Mouse (Mus musculus): Measurements from ENCODE around the gene Fubp3. TPM values are rescaled to one million over a fixed set of nuclear protein-coding genes. Genes with fewer than 3 reads are reported as not detected.
"Not testable (repeated sequence)": the region's sequence is repeated elsewhere in the genome, so short reads cannot be mapped to it uniquely, and the experiment has no call there.

Fubp3 gene
- polyA plus RNA-seq (2012; rRNA removed): 39.2 and 40.1 TPM in 2 replicates

DNA sequence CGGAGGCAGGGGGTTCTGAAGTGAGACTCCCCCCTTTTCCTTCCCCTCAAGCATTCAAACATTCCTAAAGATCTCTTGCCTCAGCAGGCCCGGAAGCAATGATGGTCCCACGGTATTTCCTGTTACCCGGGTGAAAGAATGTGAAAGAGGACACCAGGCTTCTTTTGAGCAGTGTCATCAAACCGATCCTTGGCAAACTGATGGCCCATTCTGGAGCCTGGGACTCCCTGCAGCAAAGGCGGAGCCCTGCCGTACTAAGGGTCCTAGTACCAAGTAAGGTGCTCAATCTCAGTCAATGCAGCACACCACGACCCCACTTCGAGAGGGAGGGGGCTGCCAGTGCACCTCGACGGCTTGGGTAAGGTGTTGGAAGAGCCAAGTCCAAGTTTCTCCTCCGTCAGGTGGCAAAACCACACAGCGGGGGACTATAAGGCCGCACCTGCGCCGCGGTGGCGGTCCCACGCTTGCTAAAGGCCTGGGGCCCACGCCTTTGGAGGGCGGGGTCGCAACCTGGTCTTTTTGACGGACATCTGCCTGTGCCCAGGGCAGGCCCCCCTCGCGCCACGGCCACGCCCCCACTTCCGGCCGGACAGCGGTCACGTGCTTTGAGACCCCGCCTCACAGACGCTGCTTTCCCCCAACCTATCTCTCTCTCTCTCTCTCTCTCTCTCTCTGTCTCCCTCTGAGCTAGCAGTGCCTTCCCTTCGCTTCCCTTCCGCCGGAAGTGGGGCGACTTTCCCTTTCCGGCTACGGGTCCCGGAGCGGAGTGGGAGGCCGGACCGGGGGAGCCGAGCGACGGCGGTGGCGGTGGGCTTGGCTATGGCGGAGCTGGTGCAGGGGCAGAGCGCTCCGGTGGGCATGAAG lies at the start of gene Fubp3:
TSS of gene Fubp3 (plus strand) at position 601 of the 864 bp plus-strand sequence.
- DNase-seq (ENCODE audit: extremely low spot score in 1 of 2, low spot score in 1 of 2): peak; percentile 75 to 91

DNA sequence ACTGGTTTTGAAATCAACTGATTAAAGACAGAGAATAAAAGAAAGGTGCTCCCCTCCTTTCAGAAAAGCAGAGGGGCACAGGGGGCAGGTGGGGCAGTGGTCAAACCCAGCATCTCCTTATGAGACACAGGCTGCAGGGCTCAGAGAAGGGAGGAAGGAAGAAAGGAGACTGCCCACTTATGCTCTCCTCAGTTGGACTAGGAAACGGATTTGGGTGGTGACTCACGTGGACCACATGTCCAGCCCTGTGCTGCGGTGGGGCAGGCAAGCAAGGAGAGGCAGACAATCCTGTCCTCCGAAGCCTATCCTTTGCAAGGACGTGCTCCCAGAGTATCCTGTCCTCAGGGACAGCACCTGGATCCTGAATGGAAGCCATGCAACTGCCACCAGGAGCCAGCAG lies 47.8 kb upstream of the Fubp3 start:
- no peak for DNase-seq (ENCODE audit: extremely low spot score in 1 of 2, low spot score in 1 of 2)

DNA sequence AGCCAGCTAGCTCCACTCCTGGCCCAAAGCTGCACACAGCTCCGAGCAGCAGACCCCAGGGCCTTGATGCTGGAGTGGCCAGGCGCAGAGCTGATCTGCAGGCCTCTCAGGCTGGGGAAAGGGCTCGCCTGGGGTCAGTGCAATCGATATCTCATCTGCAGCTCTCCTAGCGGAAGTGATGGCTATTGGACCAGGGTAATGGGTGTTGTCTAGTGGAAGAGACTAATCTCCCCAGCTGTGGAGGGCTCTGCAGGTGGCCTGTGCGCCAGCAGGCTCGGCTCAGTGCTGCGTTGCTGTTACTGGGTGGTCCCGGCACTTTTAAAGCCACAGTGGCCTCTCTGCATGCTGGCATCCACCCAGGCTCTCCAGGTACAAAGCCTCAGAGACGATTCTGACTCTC lies 46.7 kb upstream of the Fubp3 start:
- DNase-seq (ENCODE audit: extremely low spot score in 1 of 2, low spot score in 1 of 2): no peak

DNA sequence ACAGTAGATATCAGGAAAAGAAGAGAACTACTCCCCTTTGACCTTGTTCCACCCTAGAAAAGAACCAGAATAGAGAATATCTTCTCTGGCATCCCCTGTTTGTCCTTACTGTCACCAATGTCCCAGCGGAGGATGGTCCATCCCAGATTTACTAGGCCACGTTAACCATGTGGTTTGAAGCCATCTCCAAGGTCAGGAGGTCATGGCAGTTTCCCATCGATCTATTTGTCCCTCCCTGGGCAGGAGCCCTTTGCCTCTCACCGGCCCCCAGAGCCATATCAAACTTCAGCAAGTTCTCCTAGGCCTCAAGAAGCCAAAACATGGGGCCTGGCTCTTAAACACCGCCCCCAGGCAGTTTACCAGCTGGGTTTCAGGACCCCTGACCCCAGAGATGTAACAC lies 42.2 kb upstream of the Fubp3 start:
- no peak for DNase-seq (ENCODE audit: extremely low spot score in 1 of 2, low spot score in 1 of 2)

DNA sequence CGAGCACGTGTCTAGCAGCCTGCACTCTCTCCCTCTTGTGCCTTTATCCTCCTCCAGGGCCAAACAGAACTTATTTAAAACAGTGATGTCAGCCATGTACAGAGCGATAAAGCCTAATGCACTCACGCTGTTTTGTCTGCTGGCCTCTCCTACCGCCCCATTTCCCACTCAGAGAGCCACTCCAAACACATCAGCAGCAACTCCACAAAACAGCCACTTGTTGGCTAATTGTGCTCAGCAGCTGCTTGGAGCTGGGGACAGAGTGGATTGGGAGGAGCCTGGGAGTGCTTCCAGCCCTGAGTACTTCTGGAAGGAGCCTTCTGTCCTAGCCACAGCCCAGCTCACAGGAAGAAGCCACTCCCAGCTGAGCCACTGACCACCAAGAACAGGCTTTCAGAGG lies 35.4 kb upstream of the Fubp3 start:
- DNase-seq (ENCODE audit: extremely low spot score in 1 of 2, low spot score in 1 of 2): no peak

DNA sequence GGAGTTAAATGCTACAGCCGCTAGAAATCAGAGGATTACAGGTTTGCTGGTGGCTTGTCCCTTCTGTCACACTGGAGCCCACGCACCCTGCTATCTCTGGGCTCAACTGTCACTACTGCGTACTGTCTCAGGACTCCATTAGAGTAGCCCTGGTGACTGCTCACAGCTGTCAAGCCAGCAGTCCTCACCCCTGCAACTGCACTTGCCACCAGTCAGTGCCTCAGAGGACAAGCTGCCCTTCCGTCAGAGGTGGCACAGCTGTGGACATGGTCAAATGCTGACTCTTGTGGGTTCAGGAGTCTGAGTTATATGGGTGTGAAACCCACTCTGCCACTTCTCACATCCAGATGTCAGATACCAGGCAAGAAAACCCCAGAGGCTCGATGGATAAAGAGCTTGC lies 33.7 kb upstream of the Fubp3 start:
- no peak for DNase-seq (ENCODE audit: extremely low spot score in 1 of 2, low spot score in 1 of 2)

DNA sequence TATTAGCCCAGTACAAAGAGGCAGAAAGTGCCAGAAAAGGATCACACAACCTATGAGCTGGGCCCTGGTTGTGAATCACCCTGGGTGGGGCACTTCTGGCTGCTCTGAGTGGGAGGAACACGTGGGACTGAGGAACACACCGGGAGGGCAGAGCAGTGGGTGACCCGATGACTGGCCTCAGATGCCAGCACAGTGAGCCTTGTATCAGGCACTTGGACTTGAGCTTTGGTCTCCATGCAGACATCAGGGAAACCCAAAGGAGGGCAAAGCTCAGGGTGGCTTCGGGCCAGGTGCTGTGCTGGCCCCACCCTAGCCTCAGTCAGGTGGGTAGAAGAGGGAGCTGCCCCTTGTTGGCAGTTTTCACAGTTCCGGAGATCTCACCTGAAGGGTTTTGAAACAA lies 30.9 kb upstream of the Fubp3 start:
- DNase-seq (ENCODE audit: extremely low spot score in 1 of 2, low spot score in 1 of 2): no peak

DNA sequence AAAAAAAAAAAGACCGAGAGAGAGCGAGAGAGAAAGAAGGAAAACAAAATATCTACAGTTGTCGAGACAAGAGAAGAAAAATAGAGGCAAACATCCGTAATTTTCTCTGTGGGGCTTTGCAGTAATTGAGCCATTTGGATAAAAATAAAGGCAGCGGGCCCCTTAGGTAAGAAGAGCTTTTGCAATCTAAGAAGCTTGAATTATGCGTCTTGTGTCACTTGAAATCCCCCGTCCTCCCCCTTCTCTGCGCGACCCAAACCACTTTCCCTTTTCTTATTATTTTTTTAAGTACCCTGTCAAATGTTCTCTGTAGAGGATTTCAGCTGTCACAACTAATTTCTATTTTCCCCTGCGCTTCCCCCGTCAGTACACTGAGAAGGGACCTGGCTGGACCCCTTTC lies 24.7 kb upstream of the Fubp3 start:
- no peak for DNase-seq (ENCODE audit: extremely low spot score in 1 of 2, low spot score in 1 of 2)

DNA sequence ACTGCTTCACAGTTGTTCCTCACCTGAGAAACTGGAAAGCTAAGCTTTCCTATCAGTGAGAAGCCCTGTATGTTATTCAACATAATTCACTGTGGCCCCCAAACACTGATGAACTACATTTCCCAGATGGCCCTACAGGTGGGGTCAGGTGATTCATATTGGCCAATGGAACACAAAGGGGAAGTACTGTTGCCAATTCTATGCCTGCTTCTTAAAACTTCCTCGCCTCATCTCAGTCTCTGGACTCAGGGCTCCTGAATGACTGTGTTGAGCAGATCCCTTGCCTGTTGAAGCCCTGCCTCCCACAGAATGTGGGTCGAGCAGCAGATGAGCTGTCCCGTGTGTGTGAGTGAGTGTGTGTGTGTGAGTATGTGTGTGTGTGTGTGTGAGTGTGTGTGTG lies 21.9 kb upstream of the Fubp3 start:
- no peak for DNase-seq (ENCODE audit: extremely low spot score in 1 of 2, low spot score in 1 of 2)

DNA sequence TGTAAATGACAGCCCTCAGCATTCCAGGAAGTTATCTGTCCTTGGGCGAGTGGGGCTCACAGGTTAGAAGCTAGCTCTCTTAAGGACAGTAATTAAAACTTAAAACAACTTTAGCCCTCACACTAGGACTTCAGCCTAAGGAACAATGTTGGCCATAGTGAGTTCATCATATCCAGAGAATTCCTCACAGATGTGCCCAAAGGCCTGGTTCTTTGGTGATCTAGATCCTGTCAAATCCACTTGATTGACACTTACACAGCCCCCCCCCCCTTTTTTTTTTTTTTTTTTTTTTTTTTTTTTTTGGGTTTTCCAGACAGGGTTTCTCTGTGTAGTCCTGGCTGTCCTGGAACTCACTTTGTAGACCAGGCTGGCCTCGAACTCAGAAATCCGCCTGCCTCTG lies 21.1 kb upstream of the Fubp3 start:
- DNase-seq (ENCODE audit: extremely low spot score in 1 of 2, low spot score in 1 of 2): not testable (repeated sequence)

DNA sequence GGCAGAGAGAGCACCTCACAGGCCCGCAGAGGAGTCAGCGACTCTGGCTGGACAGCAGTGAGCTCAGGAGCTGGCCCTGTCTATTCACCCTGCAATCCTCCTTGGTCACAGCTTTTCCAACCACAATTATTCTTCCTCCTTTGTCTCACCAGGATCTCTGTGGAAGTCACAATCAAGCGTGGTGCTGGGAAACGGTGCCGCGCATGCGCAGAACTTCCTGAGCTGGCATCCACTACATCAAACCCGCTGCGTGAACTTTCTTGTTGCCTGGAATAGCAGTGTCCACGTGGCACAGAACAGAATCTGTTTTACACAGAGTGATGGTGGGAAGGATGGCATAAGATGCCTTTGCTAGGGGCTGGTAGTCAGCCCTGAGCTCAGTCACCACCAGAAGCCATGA lies 20.5 kb upstream of the Fubp3 start:
- DNase-seq (ENCODE audit: extremely low spot score in 1 of 2, low spot score in 1 of 2): peak in 1 of 2 experiments; percentile 16

DNA sequence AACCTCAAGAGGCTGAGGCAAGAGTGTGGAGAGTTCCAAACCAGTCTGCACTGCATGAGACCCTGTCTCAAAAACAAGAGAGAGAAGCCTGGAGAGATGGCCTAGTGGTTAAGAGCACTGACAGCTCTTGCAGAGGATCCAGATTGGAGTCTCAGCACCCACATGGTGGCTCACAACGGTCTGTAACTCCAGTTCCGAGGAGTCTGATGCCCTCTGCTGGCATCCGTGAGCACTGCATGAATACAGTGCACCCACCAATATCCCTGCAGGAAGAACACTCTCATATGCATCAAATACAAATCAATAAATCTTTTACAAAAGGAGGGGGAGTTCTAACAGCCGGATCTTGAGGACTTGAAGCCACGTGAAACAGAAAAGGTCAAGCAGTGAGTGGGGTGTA lies 17.8 kb upstream of the Fubp3 start:
- DNase-seq (ENCODE audit: extremely low spot score in 1 of 2, low spot score in 1 of 2): no peak

DNA sequence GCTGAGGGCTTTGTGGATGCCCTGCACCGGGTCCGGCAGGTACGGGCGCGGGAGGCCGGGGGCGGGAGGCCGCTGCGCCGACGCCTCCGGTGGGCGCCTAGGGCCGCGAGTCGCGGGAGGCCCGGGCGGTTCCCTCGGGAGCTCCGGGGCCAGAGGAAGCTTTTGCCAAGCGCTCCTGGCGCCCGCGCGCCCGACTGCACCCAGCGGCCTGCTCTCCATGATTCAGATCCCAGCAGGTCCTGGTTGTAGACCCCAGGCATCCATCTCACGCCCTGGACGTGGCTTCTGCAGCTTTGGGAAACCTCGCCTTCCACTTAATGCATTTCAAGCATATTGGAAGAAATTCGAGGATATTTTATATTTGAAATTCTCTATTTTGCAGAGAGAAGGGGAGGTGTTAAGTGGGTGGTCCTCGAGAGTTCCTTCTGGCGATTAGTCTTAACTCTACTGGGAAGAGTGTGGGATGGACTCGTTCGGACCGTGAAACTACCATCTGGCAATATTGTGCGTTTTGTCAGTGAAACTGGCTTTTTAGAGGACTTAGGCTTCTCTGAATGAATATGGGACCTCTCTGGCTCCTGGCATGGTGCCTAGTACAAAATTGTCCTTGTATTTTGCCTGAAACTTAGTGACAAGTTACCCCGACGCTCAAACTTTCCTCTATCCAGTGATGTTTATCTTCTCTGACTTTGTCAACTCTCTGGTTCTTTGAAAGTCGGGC lies 624 bp downstream of the Fubp3 start:
- peak; percentile 10 to 65 for DNase-seq (ENCODE audit: extremely low spot score in 1 of 2, low spot score in 1 of 2)

DNA sequence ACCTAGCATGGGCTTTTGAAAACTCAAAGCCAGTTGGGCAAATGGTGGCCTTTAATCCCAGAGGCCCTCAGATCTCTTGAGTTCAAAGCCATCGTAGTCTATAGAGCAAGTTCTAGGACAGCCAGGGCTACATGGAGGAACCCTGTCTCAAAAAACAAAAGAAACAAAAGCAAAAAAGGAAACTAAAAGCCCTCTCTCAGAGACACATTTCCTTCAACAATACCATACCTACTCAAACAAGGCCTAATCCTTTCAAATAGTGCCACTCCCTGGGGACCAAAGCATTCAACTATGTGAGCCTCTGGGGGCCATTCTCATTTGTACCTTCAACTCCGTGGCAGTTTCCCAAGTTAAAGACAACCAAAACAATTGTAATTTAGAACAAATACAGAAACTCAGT lies 9.2 kb downstream of the Fubp3 start:
- no peak for DNase-seq (ENCODE audit: extremely low spot score in 1 of 2, low spot score in 1 of 2)

DNA sequence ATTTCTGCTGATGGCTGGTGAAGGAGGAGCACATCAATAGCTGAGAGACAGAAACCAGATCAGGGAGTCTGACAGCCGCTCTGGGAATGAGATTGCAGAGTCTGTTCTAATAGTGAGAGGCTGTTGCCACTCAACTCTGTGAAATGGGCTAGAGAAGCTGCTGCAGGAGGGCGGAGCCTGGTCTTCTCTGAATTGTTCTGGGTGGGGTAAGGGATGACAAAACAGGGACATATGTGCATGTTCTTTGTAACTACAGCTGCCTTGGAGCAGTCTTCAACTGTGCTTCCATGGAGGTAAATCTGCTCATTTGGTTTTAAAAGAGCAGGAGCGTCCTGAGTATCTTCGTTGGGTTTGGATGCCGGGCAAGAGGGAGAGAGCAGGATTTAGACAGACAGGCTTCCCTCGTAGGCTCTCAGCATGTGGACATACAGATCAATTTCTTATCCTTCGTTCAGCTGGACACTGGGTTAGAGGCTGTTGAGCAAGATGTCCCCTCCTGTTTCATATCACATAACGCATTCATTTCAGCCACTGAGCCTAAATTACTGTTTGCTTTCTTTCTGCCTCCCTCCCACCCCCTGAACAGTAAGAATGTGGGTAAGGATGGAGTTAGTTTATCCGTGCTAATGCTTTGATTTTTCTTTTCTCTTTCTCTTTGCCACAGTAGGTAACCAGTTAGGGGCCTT lies 19.5 kb downstream of the Fubp3 start:
- no peak for DNase-seq (ENCODE audit: extremely low spot score in 1 of 2, low spot score in 1 of 2)

DNA sequence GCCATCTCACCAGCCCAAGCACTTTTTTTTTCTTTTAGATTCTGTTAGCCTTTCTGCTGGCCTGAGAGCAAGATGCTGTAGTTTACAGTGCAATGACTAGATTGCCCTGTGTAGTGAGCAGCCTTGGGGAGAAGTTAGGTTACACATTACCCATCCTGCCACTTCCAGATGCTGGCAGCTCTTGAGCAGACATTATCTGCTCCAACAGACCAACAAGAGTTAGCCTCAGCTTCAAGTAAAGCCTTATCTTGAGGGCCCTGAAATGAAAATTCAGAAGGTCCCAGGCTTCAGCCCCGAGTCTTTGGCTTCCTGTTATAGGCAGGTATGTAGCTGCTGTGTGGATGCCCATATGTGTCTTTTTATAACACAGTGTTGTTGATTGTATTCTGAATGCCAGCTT lies 35.1 kb downstream of the Fubp3 start:
- no peak for DNase-seq (ENCODE audit: extremely low spot score in 1 of 2, low spot score in 1 of 2)

DNA sequence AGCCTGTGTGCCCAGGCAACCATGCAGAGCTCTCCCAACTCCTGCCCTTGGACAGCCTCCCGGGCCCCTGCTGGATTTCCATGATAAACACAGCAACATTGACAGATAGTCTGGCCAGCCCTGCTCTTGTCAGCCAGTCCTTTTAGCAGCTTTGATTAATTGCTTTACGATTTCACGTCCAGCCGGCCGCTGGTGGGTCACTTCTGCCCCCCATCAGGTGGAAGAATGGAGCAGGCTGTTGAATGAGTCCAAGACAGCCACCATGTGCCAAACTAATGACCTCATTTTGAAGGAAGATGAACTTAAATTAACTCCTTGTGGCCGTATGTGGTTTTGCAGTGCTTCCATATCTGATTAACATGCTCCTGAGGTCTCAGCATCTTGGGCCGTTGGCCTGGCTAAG lies 37.4 kb downstream of the Fubp3 start:
- no peak for DNase-seq (ENCODE audit: extremely low spot score in 1 of 2, low spot score in 1 of 2)

DNA sequence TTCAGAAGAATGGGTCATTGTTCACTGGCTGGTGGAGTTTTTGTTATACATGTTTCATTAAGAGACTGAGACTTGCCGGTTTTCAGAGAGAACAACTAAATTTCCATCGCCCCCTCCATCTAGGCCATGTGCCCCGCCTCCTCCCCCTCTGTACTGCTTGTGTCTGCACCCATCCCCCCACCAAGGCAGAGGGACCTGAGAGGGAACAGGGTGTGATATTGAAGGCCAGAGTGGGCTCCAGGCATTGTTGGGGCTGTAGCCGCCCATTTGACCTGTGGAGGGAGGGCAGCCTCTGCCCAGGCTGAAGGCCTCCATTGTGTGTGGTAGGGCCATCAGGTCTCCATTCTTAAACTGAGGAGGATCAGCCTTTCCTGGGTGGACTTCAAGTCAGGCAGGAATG lies 38.5 kb downstream of the Fubp3 start:
- no peak for DNase-seq (ENCODE audit: extremely low spot score in 1 of 2, low spot score in 1 of 2)

DNA sequence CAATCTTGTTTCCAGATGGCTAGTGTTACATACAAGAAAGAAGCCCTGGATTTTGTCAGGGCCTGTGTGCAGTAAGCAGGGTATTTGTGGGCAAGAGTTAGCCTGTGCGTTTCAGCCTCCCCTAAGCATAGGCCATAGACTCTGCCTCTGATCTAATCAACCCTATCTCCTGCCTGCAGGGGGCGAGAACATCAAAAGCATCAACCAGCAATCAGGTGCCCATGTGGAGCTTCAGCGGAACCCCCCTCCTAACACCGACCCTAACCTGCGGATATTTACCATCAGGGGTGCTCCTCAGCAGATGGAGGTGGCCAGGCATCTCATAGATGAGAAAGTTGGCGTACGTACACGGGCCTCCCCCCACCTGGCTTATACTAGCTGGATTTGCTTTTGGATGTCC lies 38.9 kb downstream of the Fubp3 start:
- DNase-seq (ENCODE audit: extremely low spot score in 1 of 2, low spot score in 1 of 2): no peak

DNA sequence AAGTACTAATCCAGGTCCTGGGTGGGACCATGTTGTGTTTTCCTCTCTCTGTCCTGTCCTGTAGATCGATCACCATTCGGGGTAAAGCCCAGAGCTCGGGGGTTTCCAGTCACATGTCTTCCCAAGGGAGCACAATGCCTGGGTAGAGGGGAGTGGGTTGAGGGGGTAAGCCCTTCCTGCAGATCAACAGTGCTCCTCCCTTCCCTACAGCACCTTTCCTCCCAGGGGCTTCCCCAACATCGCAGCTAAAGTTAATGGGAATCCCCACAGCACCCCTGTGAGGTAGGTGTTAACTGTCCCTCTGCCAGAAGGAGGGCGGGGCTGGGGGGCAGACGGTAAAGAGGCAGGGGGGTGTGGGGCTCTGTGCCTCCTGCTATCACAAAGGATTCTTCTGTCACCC lies 40.2 kb downstream of the Fubp3 start:
- no peak for DNase-seq (ENCODE audit: extremely low spot score in 1 of 2, low spot score in 1 of 2)

DNA sequence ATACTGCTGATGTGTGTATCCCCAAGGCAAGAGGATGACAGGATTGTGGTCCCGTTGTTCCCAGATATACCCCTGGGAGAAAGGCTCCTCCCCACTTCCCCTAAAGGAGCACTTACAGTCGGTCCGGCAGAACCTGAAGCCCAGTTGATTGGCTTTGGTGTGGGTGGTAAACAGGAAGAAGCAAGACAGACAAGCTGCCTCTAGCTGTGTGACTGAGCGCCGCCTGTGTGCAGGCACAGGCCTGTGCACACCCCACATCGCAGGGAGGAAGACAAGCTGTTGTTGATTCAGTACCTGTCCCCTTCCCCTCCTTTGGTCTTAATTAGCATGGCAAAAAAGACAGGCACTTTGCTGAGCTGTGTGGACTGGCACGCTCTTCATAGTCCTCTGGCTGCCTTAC lies 41.3 kb downstream of the Fubp3 start:
- no peak for DNase-seq (ENCODE audit: extremely low spot score in 1 of 2, low spot score in 1 of 2)

All from frontal cortex, adult 2 months (tissue).